Mouse (Mus musculus) hindbrain, postnatal 0 days (tissue): ENCODE measurements around the gene Ctns. TPM values are rescaled to one million over a fixed set of nuclear protein-coding genes. Genes with fewer than 3 reads are reported as not detected.

Source experiments
- ATAC-seq: fragments of 200-750 bp; cut with Nextera tagmentation; 2 replicates; pipeline ENCODE4 v1.8.0; 2017; ENCODE audit warnings: mild to moderate bottlenecking, moderate TSS enrichment, moderate library complexity
- DNase-seq: peaks from one replicate; pipeline ENCODE4 v3.0.0-alpha.2; 2015; ENCODE audit warnings: low spot score
- H3K27ac ChIP-seq: fragments of 300-500 bp; sonication (generic); 2 replicates; pipeline ENCODE4 v1.5.1; 2014; ENCODE audit warnings: mild to moderate bottlenecking
- H3K27me3 ChIP-seq: fragments of 300-500 bp; sonication (generic); 2 replicates; pipeline ENCODE4 v1.6.1; 2014; ENCODE audit warnings: low read length, mixed read lengths; ENCODE audit not compliant: insufficient read depth
- H3K36me3 ChIP-seq: fragments of 300-500 bp; sonication (generic); 2 replicates; pipeline ENCODE4 v1.6.1; 2014; ENCODE audit warnings: low read length, mixed read lengths; ENCODE audit not compliant: insufficient read depth
- H3K4me1 ChIP-seq: fragments of 300-500 bp; sonication (generic); 2 replicates; pipeline ENCODE4 v1.6.1; 2014; ENCODE audit warnings: antibody characterized with exemption, low read length, mixed read lengths; ENCODE audit not compliant: insufficient read depth
- H3K4me2 ChIP-seq: fragments of 300-500 bp; sonication (generic); 2 replicates; pipeline ENCODE4 v1.6.1; 2014; ENCODE audit warnings: low read depth, mild to moderate bottlenecking, low read length, moderate library complexity, mixed read lengths
- H3K4me3 ChIP-seq: fragments of 300-500 bp; sonication (generic); 2 replicates; pipeline ENCODE4 v1.5.1; 2014; ENCODE audit warnings: low read length
- H3K9ac ChIP-seq: fragments of 300-500 bp; sonication (generic); replicated peaks from 2 replicates; pipeline ENCODE4 v1.6.1; 2014; ENCODE audit warnings: mild to moderate bottlenecking, low read length, moderate library complexity, mixed read lengths
- H3K9me3 ChIP-seq: fragments of 300-500 bp; sonication (generic); 2 replicates; pipeline ENCODE4 v1.6.1; 2016; ENCODE audit warnings: low read length, mixed read lengths
- CTCF ChIP-seq: IDR thresholded peaks from 2 replicates; pipeline ENCODE4 v1.5.1; 2016; ENCODE audit warnings: antibody characterized with exemption, control low read depth, low read depth
- WGBS: fragments of 180-500 bp; shearing (Covaris S2); extraction: QIAGEN DNeasy Blood & Tissue Kit; methylation state at CpG from one replicate; pipeline ENCODE4 v1.1.7; 2014; 5-methylcytosine and 5-hydroxymethylcytosine counted together
- polyA plus RNA-seq: library from polyadenylated mRNA; unstranded; fragments of >200 nt; fragmentation: Nextera tagmentation; extraction: Ambion mirVana; gene quantifications from 2 replicates; pipeline ENCODE4 v1.2.1, GENCODE M21; 2015
- total RNA-seq: library from RNA; depleted of rRNA; stranded (reverse); fragments of >200 nt; gene quantifications from 2 replicates; pipeline ENCODE4 v1.2.3, GENCODE M21; 2014

The Ctns gene
- total and polyA plus RNA-seq, 2 experiments from 2014 or later, result 13.0 to 20.9 TPM

DNA sequence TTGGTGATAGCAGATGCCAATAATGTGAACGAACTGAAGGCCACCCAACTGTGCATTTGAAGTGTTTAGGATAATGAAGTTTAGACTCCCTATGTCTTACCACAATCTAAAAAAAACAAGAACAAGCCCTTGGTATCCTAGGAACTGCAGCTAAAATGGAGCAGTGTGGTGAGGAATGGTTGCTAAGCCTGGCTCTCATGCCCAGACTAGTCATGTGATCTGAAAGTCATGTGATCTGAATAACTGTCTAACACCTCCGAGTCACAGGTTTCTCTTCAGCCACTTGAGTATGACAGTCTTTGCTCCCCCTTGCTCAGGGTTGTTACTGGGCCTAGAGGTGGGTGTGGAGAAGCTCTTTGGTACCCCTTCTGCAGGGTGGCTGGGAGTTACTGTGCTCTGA lies 33.7 kb upstream of the Ctns start:
- H3K4me2 ChIP-seq, result no peak overlapping the region
- no peaks in the 10 kb centered on the region for H3K9me3 ChIP-seq
- no peak for ATAC-seq
- H3K9ac ChIP-seq, result no peak overlapping the region
- H3K36me3 ChIP-seq, result no peaks in the 10 kb centered on the region
- TF ChIP-seq CTCF, result no peak
- no peaks in the 10 kb centered on the region for H3K27me3 ChIP-seq
- H3K4me3 ChIP-seq, result no peak overlapping the region
- WGBS, result 65% methylated on average over 2 of the region's 2 CpGs
- no peak overlapping the region for H3K27ac ChIP-seq
- H3K4me1 ChIP-seq, result 0 out of 2 replicates have a peak, but pooled peaks cover 6% of the 10 kb centered on the region
- DNase-seq, result no peak

DNA sequence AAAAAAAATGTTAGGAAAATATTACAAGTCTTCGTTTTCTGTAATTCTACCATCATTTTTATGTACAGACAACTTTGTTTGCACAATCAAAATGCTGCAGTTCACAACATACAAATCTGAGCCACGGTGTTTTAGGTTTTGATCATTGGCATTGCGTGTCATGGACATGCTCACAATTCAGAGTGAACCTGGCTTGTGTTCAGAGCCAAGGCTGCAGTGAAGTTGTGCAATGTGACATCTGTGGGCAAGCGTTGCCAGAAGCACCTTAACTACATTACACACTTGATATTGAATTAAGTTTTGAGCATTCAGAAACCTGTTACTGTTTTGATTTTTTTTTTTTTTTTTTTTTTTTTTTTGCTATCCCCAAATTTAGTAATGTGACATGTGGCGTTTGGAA lies 31.2 kb upstream of the Ctns start:
- no peak for DNase-seq
- no peak for ATAC-seq
- H3K9ac ChIP-seq, result no peak overlapping the region
- H3K27ac ChIP-seq, result no peak overlapping the region
- H3K4me3 ChIP-seq, result no peak overlapping the region
- WGBS, result 86% methylated on average over 5 of the region's 5 CpGs
- H3K27me3 ChIP-seq, result no peaks in the 10 kb centered on the region
- H3K9me3 ChIP-seq, result no peaks in the 10 kb centered on the region
- H3K4me2 ChIP-seq, result no peak overlapping the region
- TF ChIP-seq CTCF, result no peak
- no peaks in the 10 kb centered on the region for H3K4me1 ChIP-seq
- H3K36me3 ChIP-seq, result no peaks in the 10 kb centered on the region

GRCm38 (mm10) chr11:73228881-73229280 lies 30.0 kb upstream of the Ctns start:
- no peak for TF ChIP-seq CTCF
- 78% methylated on average over 5 of the region's 5 CpGs for WGBS
- H3K27ac ChIP-seq, result no peak overlapping the region

GRCm38 (mm10) chr11:73225856-73226255 lies 27.0 kb upstream of the Ctns start:
- Histone ChIP-seq H3K4me2 (no peak overlapping the region), H3K27ac (no peak overlapping the region), H3K4me3 (no peak overlapping the region), H3K27me3 (no peaks in the 10 kb centered on the region), H3K4me1 (no peaks in the 10 kb centered on the region), H3K9ac (no peak overlapping the region), H3K9me3 (no peaks in the 10 kb centered on the region), H3K36me3 (no peaks in the 10 kb centered on the region)
- WGBS, result 92% methylated on average over 6 of the region's 6 CpGs
- DNase-seq (no peak), ATAC-seq (no peak)
- TF ChIP-seq CTCF, result no peak

More at GRCm38 (mm10) chr11:73228881-73229280, 30.0 kb upstream of the Ctns start:
- Histone ChIP-seq H3K9me3 (no peaks in the 10 kb centered on the region), H3K27me3 (no peaks in the 10 kb centered on the region), H3K4me1 (no peaks in the 10 kb centered on the region), H3K4me2 (no peak overlapping the region), H3K9ac (no peak overlapping the region), H3K4me3 (no peak overlapping the region), H3K36me3 (no peaks in the 10 kb centered on the region)
- DNase-seq (no peak), ATAC-seq (no peak)

DNA sequence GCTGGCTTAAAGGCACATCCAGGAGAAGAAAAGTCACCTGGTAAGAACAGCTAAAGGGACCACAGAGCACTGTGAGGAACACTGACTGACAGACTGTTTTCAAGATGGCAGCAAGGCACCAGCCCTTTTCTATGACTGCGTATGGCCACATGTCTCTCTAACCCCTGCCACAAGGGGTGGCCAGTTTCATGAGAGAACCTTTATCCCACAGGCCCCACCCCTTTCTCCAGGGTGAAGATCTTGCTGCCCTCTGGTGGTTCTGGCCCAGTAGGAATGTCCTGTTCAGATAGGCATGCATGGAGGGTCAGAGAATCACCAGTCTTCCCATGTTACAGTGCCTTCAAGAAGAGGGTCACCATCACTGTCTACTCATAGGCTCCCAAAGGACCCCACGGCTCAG lies 25.1 kb upstream of the Ctns start:
- Histone ChIP-seq H3K36me3 (no peaks in the 10 kb centered on the region), H3K4me1 (no peaks in the 10 kb centered on the region), H3K4me2 (no peak overlapping the region), H3K27me3 (no peaks in the 10 kb centered on the region), H3K9me3 (no peaks in the 10 kb centered on the region), H3K9ac (no peak overlapping the region), H3K4me3 (no peak overlapping the region), H3K27ac (no peak overlapping the region)
- peak; percentile 47 for TF ChIP-seq CTCF
- ATAC-seq, result no peak
- WGBS, result 69% methylated on average over 2 of the region's 2 CpGs
- DNase-seq, result no peak

DNA sequence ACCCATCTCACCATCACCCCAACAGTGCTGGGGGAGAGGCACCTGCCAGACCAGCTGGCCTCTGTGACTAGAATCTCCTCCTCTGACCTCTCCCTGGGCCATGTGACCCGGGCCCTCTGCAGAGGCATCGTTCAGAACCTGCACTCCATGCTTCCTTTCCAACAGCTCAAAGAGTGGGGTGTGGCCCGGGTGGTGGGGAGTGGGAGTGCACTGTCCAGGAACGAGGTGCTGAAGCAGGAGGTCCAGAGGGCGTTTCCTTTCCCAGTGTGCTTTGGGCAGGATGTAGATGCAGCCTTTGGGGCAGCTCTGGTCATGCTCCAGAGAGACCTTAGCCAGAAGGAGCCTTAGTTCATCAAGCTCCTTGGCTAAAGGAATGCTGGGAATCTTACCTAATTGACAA lies 24.0 kb upstream of the Ctns start:
- H3K4me2 ChIP-seq, result no peak overlapping the region

DNA sequence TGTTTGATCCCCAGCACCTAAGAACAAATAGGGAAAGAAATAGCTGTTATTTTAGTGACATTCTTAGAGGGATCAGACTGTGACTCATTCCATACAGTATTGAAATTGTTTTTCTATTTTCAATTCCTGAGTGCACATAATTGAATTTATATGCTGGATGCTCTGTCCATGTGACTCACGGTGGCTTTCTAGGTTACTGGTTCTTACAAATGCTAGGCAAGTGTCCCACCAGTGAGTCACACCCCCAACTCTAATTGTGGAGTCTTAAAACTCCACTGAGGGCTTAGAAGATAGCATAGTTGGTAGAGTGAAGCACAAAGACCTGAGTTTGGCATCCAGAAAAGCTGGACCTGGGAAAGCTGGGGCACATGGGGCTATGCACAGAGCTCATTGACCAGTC lies 21.8 kb upstream of the Ctns start:
- H3K36me3 ChIP-seq, result no peaks in the 10 kb centered on the region
- no peak overlapping the region for H3K4me2 ChIP-seq
- ATAC-seq (no peak), DNase-seq (no peak)
- no peaks in the 10 kb centered on the region for H3K9me3 ChIP-seq
- no peak overlapping the region for H3K27ac ChIP-seq
- WGBS, result 90% methylated on average over 1 of the region's 1 CpGs
- TF ChIP-seq CTCF, result no peak
- H3K9ac ChIP-seq, result no peak overlapping the region
- H3K27me3 ChIP-seq, result no peaks in the 10 kb centered on the region
- H3K4me1 ChIP-seq, result no peaks in the 10 kb centered on the region
- no peak overlapping the region for H3K4me3 ChIP-seq

More for the DNA sequence above, 24.0 kb upstream of the Ctns start:
- Histone ChIP-seq H3K9me3 (no peaks in the 10 kb centered on the region), H3K4me3 (no peak overlapping the region), H3K36me3 (no peaks in the 10 kb centered on the region), H3K9ac (no peak overlapping the region), H3K27ac (no peak overlapping the region), H3K4me1 (no peaks in the 10 kb centered on the region), H3K27me3 (no peaks in the 10 kb centered on the region)
- 55% methylated on average over 5 of the region's 5 CpGs for WGBS
- DNase-seq (no peak), ATAC-seq (no peak)
- no peak for TF ChIP-seq CTCF
